Mouse (Mus musculus) induced T-regulatory cell, adult 2 months (primary cell): ENCODE data around the gene Aox1.

Experiments used
- DNase-seq: peaks from one replicate; pipeline ENCODE4 v3.0.0-alpha.2; 2012; ENCODE audit warnings: low read depth

Aox1 gene

GRCm38 (mm10) chr1:58065606-58066005 is 35.9 kb downstream of the Aox1 start:
- no peak for DNase-seq

DNA sequence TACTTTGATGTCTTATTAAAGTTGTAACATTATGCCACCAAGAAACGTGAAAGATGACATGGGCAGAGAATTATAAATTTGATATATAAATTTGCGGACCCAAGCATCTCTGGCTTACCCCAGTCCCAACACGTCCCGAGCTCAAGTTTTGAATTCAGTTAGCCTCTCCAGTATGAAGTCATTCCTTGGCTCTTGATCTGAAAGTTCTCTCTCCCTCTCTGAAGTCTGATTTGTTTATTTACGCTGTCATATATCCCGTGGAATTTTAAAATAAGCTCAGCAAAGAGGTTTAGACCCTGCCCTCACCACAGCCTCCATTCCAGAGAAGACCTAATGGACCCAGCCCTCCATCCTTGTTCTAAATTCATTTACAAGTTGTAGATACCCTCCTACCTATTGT is 39.5 kb downstream of the Aox1 start:
- no peak for DNase-seq

GRCm38 (mm10) chr1:58070091-58070490 is 40.4 kb downstream of the Aox1 start:
- DNase-seq = no peak

DNA sequence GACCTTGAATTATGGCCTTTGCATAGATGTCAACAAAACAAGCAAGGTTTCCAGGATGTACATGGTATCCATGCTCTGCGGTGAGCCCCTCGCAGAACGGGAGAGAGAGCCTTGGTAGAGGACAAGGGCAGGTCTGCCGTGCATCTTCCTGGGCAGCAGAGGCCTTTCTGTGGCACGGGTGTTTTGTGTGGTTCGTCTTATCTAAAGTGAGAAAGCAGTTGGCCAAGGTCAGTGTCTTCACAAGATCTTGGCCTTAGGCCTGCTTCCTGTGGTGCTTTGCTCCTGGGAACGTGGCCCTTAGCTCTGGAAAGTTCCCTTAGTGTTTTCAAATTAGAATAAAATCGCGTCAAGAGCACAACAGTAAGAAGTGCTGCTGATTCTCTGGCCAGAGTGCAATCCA is 41.3 kb downstream of the Aox1 start:
- DNase-seq = no peak

DNA sequence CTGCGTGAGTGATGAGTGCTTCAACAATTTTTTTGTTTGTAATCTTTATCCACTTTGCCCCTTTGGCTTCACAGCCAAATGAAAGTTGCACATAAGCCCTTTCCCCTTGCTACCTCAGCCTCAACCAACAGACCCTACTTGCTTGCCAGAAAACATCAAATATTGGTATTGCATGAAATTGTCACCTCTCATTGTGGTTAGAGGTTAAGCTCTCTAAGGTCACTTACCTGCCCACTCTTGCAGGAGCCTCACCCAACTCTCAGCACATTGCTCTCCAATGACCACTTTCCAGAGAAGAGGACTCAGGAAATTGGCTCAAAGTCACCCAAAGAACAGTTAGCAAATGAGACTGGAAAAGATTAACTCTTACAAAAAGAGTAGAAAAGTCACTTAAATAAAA is 41.8 kb downstream of the Aox1 start:
- no peak for DNase-seq

- DNase-seq = no peak
Observed at GRCm38 (mm10) chr1:58072416-58072815, 42.7 kb downstream of the Aox1 start.

DNA sequence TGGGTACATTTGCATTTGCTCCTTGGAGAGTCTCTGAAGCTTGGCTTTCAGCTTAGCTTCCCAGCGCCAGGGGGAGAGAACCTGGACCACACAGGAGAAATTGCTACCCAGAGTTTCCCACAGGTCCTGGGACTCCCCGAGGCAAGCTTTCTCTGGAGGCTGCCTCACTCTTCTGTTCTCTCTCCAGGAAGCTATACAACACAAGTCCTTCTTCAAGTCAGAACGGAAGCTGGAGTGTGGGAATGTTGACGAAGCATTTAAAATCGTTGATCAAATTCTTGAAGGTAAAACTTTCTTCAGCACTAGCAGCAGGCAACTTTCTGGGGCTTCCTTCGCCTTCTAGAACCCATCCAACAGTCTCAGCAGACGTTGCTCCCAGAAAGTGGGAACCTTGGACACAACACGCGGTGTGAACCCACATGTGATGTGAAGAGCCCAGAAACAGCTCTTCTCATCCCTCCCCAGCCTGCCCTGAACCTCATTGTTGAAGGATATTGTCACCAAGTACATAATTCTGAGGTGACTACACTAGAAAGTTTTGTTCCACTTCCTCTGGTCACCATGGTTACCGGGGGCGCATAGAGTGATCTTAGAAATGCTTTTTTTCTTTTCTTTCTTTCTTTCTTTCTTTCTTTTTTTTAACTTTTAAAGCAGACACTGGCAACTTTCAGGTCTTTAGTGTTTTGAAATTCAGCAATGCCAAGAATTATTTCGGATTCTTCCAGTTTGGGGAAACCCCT is 43.4 kb downstream of the Aox1 start:
- DNase-seq = peak; percentile 27

- DNase-seq = no peak
Observed at GRCm38 (mm10) chr1:58074266-58074665, 44.5 kb downstream of the Aox1 start.

GRCm38 (mm10) chr1:58077882-58078281 is 48.2 kb downstream of the Aox1 start:
- no peak for DNase-seq

- no peak for DNase-seq
Observed at GRCm38 (mm10) chr1:58078390-58078789, 48.7 kb downstream of the Aox1 start.

DNA sequence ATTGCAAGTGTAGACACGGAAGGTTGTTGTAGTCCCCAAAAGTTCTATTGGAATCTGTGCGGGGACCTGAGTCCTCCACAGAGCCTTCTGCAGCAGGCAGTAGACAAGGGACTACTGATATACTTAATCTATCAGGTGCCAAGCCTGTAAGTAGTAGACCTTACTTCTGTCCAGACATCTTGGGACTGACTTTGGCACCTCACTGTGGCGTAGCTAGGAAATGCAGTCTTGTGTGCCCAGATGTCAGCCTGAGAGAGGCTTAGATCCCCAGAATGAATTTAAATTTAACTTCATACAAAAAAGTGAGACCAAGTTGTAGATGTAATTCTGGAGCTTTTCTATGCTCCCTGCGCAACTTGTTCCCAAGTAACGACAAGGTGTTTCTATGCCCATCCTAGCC is 50.0 kb downstream of the Aox1 start:
- DNase-seq = peak; percentile 2

GRCm38 (mm10) chr1:58080446-58080845 is 50.7 kb downstream of the Aox1 start:
- DNase-seq = no peak

DNA sequence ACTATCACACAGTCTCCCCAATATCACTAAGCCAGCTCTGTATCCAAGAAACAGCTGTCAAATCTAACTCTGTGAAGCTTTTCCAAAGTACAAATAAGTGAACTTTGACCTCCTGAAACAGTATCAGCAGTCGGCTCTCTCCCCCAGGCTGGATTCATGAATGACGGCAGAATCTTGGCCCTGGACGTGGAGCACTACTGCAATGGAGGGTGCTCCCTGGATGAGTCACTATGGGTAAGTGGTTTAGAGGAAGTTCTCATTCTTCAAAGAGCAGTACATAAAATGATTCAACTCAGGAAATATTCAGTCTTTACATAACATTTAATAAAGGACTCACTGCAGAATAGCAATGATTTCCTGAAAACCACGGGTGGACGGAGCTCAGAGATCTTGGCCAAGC is 51.6 kb downstream of the Aox1 start:
- DNase-seq = no peak

DNA sequence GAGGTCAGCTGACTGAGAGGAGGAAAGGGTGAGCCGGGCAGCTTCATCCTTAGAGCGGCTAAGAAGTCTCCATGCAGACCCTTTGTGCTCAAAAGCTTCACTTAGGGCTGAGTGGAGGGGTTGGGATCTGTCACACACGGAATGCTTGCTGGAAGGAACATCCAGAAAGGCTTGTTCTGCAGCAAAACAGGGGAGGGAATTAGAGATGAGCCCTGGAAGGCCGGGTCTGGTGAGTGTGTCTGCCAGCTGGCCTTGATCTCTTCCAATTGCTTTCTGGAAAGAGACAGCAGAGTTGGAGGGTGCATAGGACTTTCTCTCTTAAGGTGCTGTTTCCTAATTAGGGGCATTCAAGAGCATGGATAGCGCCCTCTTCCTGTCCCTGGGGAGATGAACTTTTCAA is 59.6 kb downstream of the Aox1 start:
- DNase-seq = no peak

- DNase-seq = no peak
Observed at GRCm38 (mm10) chr1:58090191-58090590, 60.5 kb downstream of the Aox1 start.

- no peak for DNase-seq
Observed at GRCm38 (mm10) chr1:58091213-58091612, 61.5 kb downstream of the Aox1 start.

GRCm38 (mm10) chr1:58091992-58092560 is 62.3 kb downstream of the Aox1 start:
- no peak for DNase-seq

DNA sequence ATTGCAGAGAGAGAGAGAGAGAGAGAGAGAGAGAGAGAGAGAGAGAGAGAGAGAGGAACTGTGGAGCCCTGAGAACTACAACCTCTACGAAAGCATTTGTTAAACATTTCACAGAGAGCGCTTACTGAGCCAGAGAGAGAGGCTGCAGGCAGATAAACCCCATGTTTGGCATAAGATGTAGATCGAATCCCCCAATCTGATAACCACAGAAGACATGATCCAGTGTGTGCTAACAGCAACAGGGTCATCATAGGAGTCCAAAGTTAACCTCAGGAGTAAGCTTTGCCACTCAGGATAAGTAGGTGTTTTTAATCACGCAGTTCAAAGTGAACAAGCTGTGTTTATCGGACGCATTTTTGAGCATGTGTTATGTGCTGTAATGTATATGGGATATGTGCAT is 67.6 kb downstream of the Aox1 start:
- no peak for DNase-seq

- no peak for DNase-seq
Observed at GRCm38 (mm10) chr1:58099119-58099518, 69.4 kb downstream of the Aox1 start.

DNA sequence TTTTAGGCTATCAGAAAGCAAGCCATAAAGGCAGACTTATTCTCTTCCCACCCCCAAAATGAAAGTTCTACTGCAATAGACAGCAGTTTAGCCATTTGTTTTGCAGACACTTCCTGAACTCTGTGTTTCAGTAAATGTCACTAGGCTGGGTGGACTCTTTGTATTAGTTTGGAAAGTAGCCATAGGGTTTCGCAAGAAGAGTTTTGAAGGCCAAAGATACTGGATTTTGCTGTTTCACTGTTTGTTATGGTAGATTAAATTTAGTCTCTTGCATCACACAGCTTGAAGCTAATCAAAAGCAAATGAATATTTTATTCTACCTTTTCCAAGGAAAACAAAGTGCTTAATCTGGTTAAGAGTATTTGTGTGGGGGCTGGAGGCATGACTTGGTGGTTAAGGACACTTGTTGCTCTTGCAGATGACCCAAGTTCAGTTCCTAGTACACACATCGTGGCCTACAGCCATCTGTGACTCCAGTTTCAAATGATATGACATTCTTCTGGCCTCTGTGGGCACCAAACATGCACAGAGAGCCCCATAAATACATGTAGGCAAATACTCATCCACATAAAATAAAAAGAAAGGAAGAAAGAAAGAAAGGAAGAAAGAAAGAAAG is 71.9 kb downstream of the Aox1 start:
- DNase-seq = no peak

DNA sequence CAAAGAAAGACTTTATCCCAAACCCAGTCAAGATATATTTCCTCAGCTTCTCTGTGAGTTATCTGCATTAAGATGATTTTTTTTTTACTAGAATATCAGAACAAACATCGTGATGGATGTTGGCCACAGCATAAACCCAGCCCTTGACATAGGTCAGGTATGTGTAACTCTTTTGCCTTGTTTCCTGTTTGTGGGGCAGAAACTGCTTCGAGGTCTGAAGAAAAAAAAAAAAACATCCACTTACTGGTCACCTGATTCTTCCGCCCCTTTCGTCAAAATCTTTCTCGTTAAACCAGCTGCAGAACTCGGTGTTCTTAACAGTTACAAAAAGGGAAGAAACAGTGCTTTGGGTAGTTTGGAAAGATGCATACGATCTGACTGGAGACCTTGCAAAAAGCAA is 72.8 kb downstream of the Aox1 start:
- no peak for DNase-seq

- DNase-seq = no peak
Observed at GRCm38 (mm10) chr1:58105685-58106084, 76.0 kb downstream of the Aox1 start.

DNA sequence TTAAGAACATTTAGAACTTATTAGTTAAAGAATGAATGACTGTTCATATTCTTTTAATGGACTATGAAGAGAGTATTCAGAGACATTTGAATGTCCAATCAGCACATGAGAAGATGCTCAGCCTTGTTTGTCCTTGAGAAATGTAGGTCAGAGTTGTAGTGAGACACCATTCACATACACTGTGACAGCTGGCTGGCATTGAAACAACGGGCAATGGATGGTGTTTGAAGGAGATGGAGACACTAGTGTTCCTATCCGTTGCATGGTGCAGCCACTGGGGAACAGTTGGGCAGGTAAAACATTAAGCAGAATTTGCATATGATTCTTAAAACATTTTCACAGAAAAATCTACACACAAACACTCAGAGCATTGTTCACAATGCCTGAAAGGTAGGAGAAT is 77.3 kb downstream of the Aox1 start:
- no peak for DNase-seq

- DNase-seq = no peak
Observed at GRCm38 (mm10) chr1:58110241-58110640, 80.5 kb downstream of the Aox1 start.
